Mouse (Mus musculus) layer of hippocampus, postnatal 25 days (tissue): ENCODE results near the gene Gm10972. TPM values are rescaled to one million over a fixed set of nuclear protein-coding genes. Genes with fewer than 3 reads are reported as not detected.
"Not testable (repeated sequence)": the region's sequence is repeated elsewhere in the genome, so short reads cannot be mapped to it uniquely, and the experiment has no call there.

Experiments used
- DNase-seq, 2 experiments: peaks; one replicate each; pipeline ENCODE4 v3.0.0; 2022; ENCODE audit warnings: mixed read lengths in 2 of 2, low spot score in 1 of 2; ENCODE audit errors: extremely low spot score in 1 of 2
- total RNA-seq, 2 experiments: library from RNA; stranded (reverse); gene quantifications; 2 replicates each; pipeline ENCODE4 v1.2.3; 2021

The Gm10972 gene
- total RNA-seq, 2 experiments from 2014 or later, result not detected

- not testable (repeated sequence) for DNase-seq
Measured at GRCm38 (mm10) chr3:94657852-94658739, 15.2 kb downstream of the Gm10972 start.

DNA sequence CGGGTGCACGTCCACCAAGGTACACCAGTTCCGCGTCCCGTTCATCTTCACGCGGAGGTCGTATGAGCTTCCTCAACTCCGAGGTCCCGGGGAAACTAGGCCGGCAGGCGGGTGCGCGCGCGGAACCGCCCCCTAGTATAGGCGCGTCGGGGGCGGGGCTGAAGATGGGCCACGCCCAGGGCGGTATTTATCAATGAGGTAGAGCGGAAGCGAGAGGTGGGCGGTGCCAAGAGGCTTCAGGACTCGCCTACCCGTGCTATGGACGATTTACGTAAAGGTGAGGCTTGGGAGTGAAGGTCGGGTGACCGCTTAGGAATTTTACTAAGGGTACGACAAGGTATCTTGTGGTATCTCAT, 15.8 kb downstream of the Gm10972 start, which contains the start of gene Tuft1:
Tuft1 (minus strand) TSS at position 133 of the 356 bp plus-strand sequence.
- DNase-seq, result peak in 1 of 2 experiments; percentile 39

- not testable (repeated sequence) for DNase-seq
Measured at GRCm38 (mm10) chr3:94659142-94659748, 16.3 kb downstream of the Gm10972 start.

- DNase-seq, result not testable (repeated sequence)
Measured at GRCm38 (mm10) chr3:94660841-94661240, 17.9 kb downstream of the Gm10972 start.

DNA sequence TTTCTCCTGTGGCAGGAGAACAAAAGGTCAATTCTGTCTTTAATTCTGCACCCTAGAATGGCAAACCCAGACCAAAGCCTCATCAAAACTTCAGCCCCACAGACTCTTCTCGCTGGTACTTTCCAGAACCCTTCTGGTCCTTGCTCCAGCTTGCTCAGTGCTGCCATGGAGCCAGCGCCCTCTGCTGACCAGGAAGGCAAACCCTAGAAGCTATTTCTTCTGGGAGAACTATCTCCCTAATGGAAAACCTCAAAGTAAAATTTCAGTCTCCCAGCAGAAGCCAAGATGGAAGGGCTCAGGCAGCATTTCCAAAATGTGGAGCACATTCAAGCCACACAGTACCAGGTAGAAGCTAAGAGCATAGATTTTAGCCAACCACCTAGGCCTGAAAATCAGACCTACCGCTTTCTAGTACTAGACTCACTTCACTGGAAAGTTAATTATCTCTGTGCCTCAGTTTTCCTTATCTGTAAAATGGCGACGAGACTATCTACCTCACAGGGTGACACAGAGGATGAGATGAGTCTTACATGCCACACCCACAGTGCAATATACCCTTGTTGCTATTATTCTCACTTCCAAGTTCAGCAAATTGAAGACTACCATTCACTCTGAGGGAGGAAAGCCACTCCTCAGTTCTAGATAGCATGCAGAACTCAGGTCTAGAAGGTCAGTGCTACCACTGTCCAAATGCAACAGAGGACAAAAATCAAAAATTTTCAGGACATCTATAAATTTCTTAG, 22.3 kb downstream of the Gm10972 start:
- DNase-seq, result not testable (repeated sequence)

DNA sequence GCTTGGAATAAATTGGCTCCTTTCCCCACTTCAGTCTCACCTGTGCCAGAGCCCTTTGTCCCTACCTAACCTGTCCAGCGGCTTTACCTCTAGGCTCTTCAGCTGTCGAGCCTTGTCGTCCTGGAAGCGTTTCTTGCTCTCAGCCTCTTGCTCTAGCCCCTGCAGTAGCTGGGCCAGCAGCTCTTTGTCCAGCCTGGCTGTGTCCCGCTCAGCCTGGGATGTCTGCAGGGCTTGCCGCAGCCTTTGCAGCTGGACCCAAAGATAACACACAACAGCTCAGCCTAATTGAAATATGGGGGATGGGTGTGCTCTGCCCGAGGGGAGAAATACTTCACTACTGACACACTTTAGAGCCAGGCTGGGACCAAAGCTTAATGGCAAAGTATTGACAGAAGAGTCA, 23.0 kb downstream of the Gm10972 start:
- DNase-seq, result not testable (repeated sequence)

DNA sequence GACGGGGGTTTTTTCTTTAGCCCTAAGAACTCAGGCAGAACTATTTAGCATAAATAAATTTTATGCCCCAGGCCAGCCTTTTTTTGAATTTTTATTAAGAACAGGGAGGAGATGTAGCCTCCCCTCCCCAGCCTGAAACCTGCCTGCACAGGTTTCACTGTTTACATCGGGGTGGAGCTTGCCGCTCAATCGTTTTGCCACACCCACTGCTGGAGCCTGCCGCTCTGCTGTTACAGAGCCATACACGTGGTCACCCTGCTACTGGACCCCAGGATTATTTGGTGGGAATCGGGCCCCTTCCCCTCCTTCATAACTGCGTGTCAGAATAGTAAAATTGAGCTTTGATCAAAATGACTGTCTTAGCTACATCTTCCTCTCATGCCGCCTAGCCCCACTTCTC, 32.2 kb downstream of the Gm10972 start:
- DNase-seq, result not testable (repeated sequence)

GRCm38 (mm10) chr3:94679351-94679841, 36.5 kb downstream of the Gm10972 start:
- DNase-seq, result no peak

GRCm38 (mm10) chr3:94680032-94680431, 37.1 kb downstream of the Gm10972 start:
- DNase-seq, result not testable (repeated sequence)

DNA sequence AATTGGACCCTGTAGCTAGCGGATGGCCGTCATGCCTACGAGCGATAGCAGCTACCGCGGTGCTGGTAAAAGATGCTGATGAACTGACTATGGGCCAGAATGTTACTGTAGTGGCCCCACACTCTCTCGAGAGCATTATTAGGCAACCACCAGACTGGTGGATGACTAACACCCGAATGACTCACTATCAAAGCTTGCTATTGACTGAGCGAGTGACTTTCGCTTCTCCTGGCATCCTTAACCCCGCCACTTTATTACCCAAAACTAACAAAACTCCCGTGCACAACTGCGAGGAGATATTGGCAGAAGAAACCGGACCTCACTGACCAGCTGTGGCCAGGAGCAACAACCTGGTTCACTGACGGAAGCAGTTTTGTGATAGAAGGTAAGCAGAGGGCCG, 37.9 kb downstream of the Gm10972 start:
- no peak for DNase-seq

GRCm38 (mm10) chr3:94683646-94684045, 40.7 kb downstream of the Gm10972 start:
- no peak for DNase-seq

- not testable (repeated sequence) for DNase-seq
Measured at GRCm38 (mm10) chr3:94685989-94686772, 43.3 kb downstream of the Gm10972 start.

DNA sequence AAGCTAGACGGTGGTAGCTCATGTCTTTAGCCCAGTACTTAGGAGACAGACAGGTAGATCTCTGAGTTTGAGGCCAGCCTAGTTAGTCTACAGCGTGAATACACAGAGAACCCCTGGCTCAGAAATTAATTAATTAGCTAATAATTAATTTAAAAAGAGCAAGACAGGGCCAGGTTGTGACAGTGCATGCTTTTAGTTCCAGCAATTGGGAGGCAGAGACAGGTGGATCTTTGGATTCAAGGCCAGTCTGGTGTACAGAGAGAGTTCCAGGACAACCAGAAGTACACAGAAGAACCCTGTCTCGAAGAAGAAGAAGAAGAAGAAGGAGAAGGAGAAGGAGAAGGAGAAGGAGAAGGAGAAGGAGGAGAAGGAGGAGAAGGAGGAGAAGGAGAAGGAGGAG, 45.8 kb downstream of the Gm10972 start:
- DNase-seq, result not testable (repeated sequence)

DNA sequence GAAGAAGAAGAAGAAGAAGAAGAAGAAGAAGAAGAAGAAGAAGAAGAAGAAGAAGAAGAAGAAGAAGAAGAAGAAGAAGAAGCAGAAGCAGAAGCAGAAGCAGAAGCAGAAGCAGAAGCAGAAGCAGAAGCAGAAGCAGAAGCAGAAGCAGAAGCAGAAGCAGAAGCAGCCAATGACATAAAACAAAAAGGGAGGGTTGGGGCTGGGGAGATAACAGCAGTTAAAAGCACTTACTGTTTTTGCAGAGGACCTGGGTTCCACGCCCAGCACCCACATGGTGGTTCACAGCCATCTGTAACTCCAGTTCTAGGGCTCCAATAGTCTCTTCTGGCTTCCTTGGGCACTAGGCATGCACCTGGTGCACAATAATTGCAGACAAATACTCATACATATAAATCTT, 46.3 kb downstream of the Gm10972 start:
- not testable (repeated sequence) for DNase-seq

DNA sequence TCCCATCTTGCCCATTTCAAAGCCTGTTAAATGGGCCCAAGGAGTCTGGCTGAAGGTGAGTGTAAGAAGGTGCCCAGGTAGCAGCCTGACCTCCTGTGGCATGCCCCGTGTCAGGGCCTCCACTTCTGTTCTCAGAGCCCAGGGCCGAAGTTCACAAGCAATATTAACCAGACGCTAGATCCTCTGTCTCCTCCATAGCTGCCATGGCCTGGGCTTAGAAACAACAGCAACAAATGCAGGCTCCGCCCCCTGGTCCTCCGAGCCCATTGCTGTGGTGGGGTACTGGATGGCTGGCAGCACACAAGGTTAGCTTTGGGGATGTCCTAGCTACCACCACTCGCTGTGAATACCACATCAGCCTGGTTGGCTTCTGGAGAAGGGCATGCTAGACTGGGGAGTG, 47.2 kb downstream of the Gm10972 start:
- not testable (repeated sequence) for DNase-seq

DNA sequence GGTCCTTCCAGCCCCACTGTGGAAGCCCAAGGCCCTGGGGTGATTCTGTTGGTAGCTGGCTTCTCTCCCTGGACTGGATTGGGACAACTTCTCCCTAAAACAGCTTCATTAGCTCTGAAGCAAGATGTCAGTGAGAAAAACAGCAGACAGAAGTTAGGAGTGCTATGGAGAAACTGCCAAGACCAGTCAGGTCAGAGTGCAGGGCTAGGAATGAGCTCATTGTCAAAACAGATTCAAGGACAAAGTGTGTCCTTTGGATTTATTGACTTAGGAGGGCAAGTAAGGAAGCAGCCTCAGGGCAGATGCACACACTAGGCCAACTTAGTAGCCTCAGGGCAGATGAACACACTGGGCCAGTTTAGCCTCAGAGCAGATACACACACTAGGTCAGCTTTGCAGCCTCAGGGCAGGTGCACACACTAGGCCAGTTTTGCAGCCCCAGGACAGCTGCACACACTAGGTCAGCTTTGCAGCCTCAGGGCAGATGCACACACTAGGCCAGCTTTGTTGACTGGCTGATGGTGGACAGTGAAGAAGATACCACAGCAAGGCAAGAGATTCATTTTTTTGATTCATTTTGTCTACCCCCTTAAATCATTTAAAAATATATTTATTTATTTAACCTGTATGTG, 47.8 kb downstream of the Gm10972 start:
- no peak for DNase-seq

- DNase-seq, result not testable (repeated sequence)
Measured at GRCm38 (mm10) chr3:94691694-94692093, 48.8 kb downstream of the Gm10972 start.
